Mouse (Mus musculus) thymus, adult 2 months (tissue): ENCODE data around the gene Limk2. TPM values are rescaled to one million over a fixed set of nuclear protein-coding genes. Genes with fewer than 3 reads are reported as not detected.

Experiments
- DNase-seq: peaks from one replicate; pipeline ENCODE4 v3.0.0; 2021
- H3K27ac ChIP-seq: fragments of 200-500 bp; 2 replicates; pipeline ENCODE4 v1.5.1; 2012; ENCODE audit warnings: low read length, control low read depth; ENCODE audit not compliant: control insufficient read depth, insufficient read depth
- H3K27me3 ChIP-seq: fragments of 200-500 bp; 2 replicates; pipeline ENCODE4 v1.6.1; 2012; ENCODE audit warnings: mild to moderate bottlenecking, low read length, moderate library complexity, mixed read lengths; ENCODE audit not compliant: control insufficient read depth, insufficient read depth
- H3K36me3 ChIP-seq: fragments of 200-500 bp; 2 replicates; pipeline ENCODE4 v1.6.1; 2012; ENCODE audit warnings: mild to moderate bottlenecking, low read length, moderate library complexity; ENCODE audit not compliant: control insufficient read depth, insufficient read depth
- H3K4me1 ChIP-seq: fragments of 200-500 bp; replicated peaks from 2 replicates; pipeline ENCODE4 v1.6.1; 2012; ENCODE audit warnings: low read length; ENCODE audit not compliant: control insufficient read depth, insufficient read depth
- H3K4me3 ChIP-seq: fragments of 200-500 bp; 2 replicates; pipeline ENCODE4 v1.5.1; 2012; ENCODE audit warnings: mild to moderate bottlenecking, low read length, control low read depth, moderate library complexity; ENCODE audit not compliant: control insufficient read depth, insufficient read depth
- CTCF ChIP-seq: fragments of 200-500 bp; IDR thresholded peaks from 2 replicates; pipeline ENCODE4 v1.5.1; 2012; ENCODE audit warnings: mild to moderate bottlenecking, control low read depth, low read length, moderate library complexity, borderline replicate concordance; ENCODE audit not compliant: control insufficient read depth, poor library complexity, insufficient read depth; ENCODE audit errors: extremely low read depth
- POLR2A ChIP-seq: fragments of 200-500 bp; IDR thresholded peaks from 2 replicates; pipeline ENCODE4 v1.6.1; 2012; ENCODE audit warnings: mild to moderate bottlenecking, low read length, control low read depth, moderate library complexity; ENCODE audit not compliant: control insufficient read depth, poor library complexity, insufficient read depth; ENCODE audit errors: extremely low read depth
- WGBS: fragments of 180-500 bp; shearing (Covaris S2); methylation state at CpG from one replicate; pipeline ENCODE4 v1.1.7; 2018; 5-methylcytosine and 5-hydroxymethylcytosine counted together
- polyA plus RNA-seq: library from polyadenylated mRNA; depleted of rRNA; stranded (reverse); fragments of >200 nt; gene quantifications from 2 replicates; pipeline ENCODE4 v1.2.3, GENCODE M21; 2012

Limk2 gene
- polyA plus RNA-seq, 1 experiment: 185 TPM

- H3K27me3 ChIP-seq: no peaks in the 10 kb centered on the region
- H3K27ac ChIP-seq: peak overlapping the region; percentile 7; the same call in 1 of the 2 replicates
- H3K36me3 ChIP-seq: no peaks in the 10 kb centered on the region
- peak overlapping the region; percentile 89 for H3K4me3 ChIP-seq
- TF ChIP-seq POLR2A (no peak), CTCF (no peak)
- WGBS: under 1% methylated on average over 20 of the region's 20 CpGs
- peaks cover 6% of the 10 kb centered on the region for H3K4me1 ChIP-seq
- no peak for DNase-seq
Measured at GRCm38 (mm10) chr11:3451701-3452163, 42.7 kb upstream of the Limk2 start.

- H3K27me3 ChIP-seq: no peaks in the 10 kb centered on the region
- DNase-seq: no peak
- no peaks in the 10 kb centered on the region for H3K36me3 ChIP-seq
- no peak overlapping the region for H3K27ac ChIP-seq
- TF ChIP-seq POLR2A: no peak
- no peak for TF ChIP-seq CTCF
- H3K4me1 ChIP-seq: no peaks in the 10 kb centered on the region
- no peak overlapping the region for H3K4me3 ChIP-seq
- 92% methylated on average over 8 of the region's 8 CpGs for WGBS
Measured at GRCm38 (mm10) chr11:3444875-3445274, 35.9 kb upstream of the Limk2 start.

GRCm38 (mm10) chr11:3443091-3443490, 34.1 kb upstream of the Limk2 start:
- 100% methylated on average over 2 of the region's 2 CpGs for WGBS
- H3K36me3 ChIP-seq: no peaks in the 10 kb centered on the region
- no peak overlapping the region for H3K27ac ChIP-seq
- no peak overlapping the region for H3K4me3 ChIP-seq
- TF ChIP-seq POLR2A: no peak
- no peak for TF ChIP-seq CTCF
- no peaks in the 10 kb centered on the region for H3K27me3 ChIP-seq
- no peak for DNase-seq
- H3K4me1 ChIP-seq: no peaks in the 10 kb centered on the region

GRCm38 (mm10) chr11:3442677-3443076, 33.7 kb upstream of the Limk2 start:
- Histone ChIP-seq H3K27me3 (no peaks in the 10 kb centered on the region), H3K4me1 (no peaks in the 10 kb centered on the region), H3K4me3 (no peak overlapping the region), H3K27ac (no peak overlapping the region), H3K36me3 (no peaks in the 10 kb centered on the region)
- WGBS: 84% methylated on average over 4 of the region's 4 CpGs
- no peak for DNase-seq
- no peak for TF ChIP-seq CTCF
- TF ChIP-seq POLR2A: no peak

- no peak overlapping the region for H3K4me3 ChIP-seq
- no peak for DNase-seq
- no peaks in the 10 kb centered on the region for H3K4me1 ChIP-seq
- TF ChIP-seq POLR2A (no peak), CTCF (no peak)
- H3K27me3 ChIP-seq: no peaks in the 10 kb centered on the region
- H3K36me3 ChIP-seq: no peaks in the 10 kb centered on the region
- H3K27ac ChIP-seq: no peak overlapping the region
Measured at GRCm38 (mm10) chr11:3441696-3442443, 32.9 kb upstream of the Limk2 start.

- Histone ChIP-seq H3K4me3 (no peak overlapping the region), H3K27ac (no peak overlapping the region), H3K4me1 (no peaks in the 10 kb centered on the region), H3K36me3 (no peaks in the 10 kb centered on the region), H3K27me3 (no peaks in the 10 kb centered on the region)
- 92% methylated on average over 1 of the region's 1 CpGs for WGBS
- no peak for DNase-seq
- TF ChIP-seq CTCF: no peak
- TF ChIP-seq POLR2A: no peak
Measured at GRCm38 (mm10) chr11:3437621-3438020, 28.6 kb upstream of the Limk2 start.

GRCm38 (mm10) chr11:3433809-3434208, 24.8 kb upstream of the Limk2 start:
- no peak for DNase-seq
- WGBS: 89% methylated on average over 4 of the region's 4 CpGs
- no peak overlapping the region for H3K4me3 ChIP-seq
- no peak for TF ChIP-seq CTCF
- no peak for TF ChIP-seq POLR2A
- no peak overlapping the region for H3K27ac ChIP-seq
- no peaks in the 10 kb centered on the region for H3K36me3 ChIP-seq
- no peaks in the 10 kb centered on the region for H3K27me3 ChIP-seq
- no peaks in the 10 kb centered on the region for H3K4me1 ChIP-seq
